Mouse (Mus musculus) midbrain, embryonic 13.5 days (tissue): ENCODE measurements at regions not wholly inside any gene's neighbourhood (a gene's known extent, or its start where the extent isn't known, plus 50 kb on each side); places are given as distances from the start of the nearest gene placed in this dataset.

Experiments
- ATAC-seq: fragments of 200-750 bp; cut with Nextera tagmentation; 2 replicates; pipeline ENCODE4 v1.8.0; 2017; ENCODE audit warnings: mild to moderate bottlenecking, moderate TSS enrichment, moderate library complexity
- H3K27ac ChIP-seq: fragments of 300-500 bp; sonication (generic); 2 replicates; pipeline ENCODE4 v1.5.1; 2015; ENCODE audit warnings: inconsistent platforms, mild to moderate bottlenecking, moderate library complexity
- H3K27me3 ChIP-seq: fragments of 300-500 bp; sonication (generic); 2 replicates; pipeline ENCODE4 v1.6.1; 2015; ENCODE audit warnings: mild to moderate bottlenecking, inconsistent platforms
- H3K36me3 ChIP-seq: fragments of 300-500 bp; sonication (generic); 2 replicates; pipeline ENCODE4 v1.6.1; 2015; ENCODE audit warnings: mild to moderate bottlenecking, inconsistent platforms
- H3K4me1 ChIP-seq: fragments of 300-500 bp; sonication (generic); replicated peaks from 2 replicates; pipeline ENCODE4 v1.6.1; 2015; ENCODE audit warnings: inconsistent platforms
- H3K4me2 ChIP-seq: fragments of 300-500 bp; sonication (generic); replicated peaks from 2 replicates; pipeline ENCODE4 v1.6.1; 2015; ENCODE audit warnings: moderate library complexity, mild to moderate bottlenecking, inconsistent platforms
- H3K4me3 ChIP-seq: fragments of 300-500 bp; sonication (generic); replicated peaks from 2 replicates; pipeline ENCODE4 v1.5.1; 2015; ENCODE audit warnings: mild to moderate bottlenecking, inconsistent platforms
- H3K9ac ChIP-seq: fragments of 300-500 bp; sonication (generic); replicated peaks from 2 replicates; pipeline ENCODE4 v1.6.1; 2015; ENCODE audit warnings: mild to moderate bottlenecking, inconsistent platforms
- H3K9me3 ChIP-seq: fragments of 300-500 bp; sonication (generic); 2 replicates; pipeline ENCODE4 v1.6.1; 2016; ENCODE audit warnings: mild to moderate bottlenecking, inconsistent platforms
- WGBS: fragments of 180-500 bp; shearing (Covaris S2); methylation state at CpG from one replicate; pipeline ENCODE4 v1.1.7; 2015; 5-methylcytosine and 5-hydroxymethylcytosine counted together

GRCm38 (mm10) chr15:51734194-51734593 lies 2150.5 kb upstream of the Gm7489 start:
- Histone ChIP-seq H3K9me3 (peaks cover 6% of the 10 kb centered on the region; the same call in 1 of the 2 replicates), H3K9ac (no peak overlapping the region), H3K4me1 (no peaks in the 10 kb centered on the region), H3K4me2 (no peak overlapping the region), H3K27ac (no peak overlapping the region), H3K27me3 (no peaks in the 10 kb centered on the region), H3K4me3 (no peak overlapping the region), H3K36me3 (no peaks in the 10 kb centered on the region)
- 94% methylated on average over 1 of the region's 1 CpGs for whole genome bisulfite sequencing
- no peak for ATAC-seq
